Mouse (Mus musculus) forebrain, embryonic 13.5 days (tissue): ENCODE measurements around the gene Tesmin. TPM values are rescaled to one million over a fixed set of nuclear protein-coding genes. Genes with fewer than 3 reads are reported as not detected.
A peak's percentile ranks its signal among the peaks of the same experiment; 100 is the strongest.

Experiments
- ATAC-seq: fragments of 200-750 bp; cut with Nextera tagmentation; 2 replicates; pipeline ENCODE4 v1.8.0; 2017
- H3K27ac ChIP-seq: fragments of 300-500 bp; sonication (generic); 2 replicates; pipeline ENCODE4 v1.5.1; 2015; ENCODE audit warnings: inconsistent platforms, mild to moderate bottlenecking, moderate library complexity
- H3K27me3 ChIP-seq: fragments of 300-500 bp; sonication (generic); 2 replicates; pipeline ENCODE4 v1.6.1; 2015; ENCODE audit warnings: mild to moderate bottlenecking, inconsistent platforms
- H3K36me3 ChIP-seq: fragments of 300-500 bp; sonication (generic); 2 replicates; pipeline ENCODE4 v1.6.1; 2015; ENCODE audit warnings: mild to moderate bottlenecking, inconsistent platforms; ENCODE audit not compliant: poor library complexity, severe bottlenecking
- H3K4me1 ChIP-seq: fragments of 300-500 bp; sonication (generic); 2 replicates; pipeline ENCODE4 v1.6.1; 2015; ENCODE audit warnings: inconsistent platforms
- H3K4me2 ChIP-seq: fragments of 300-500 bp; sonication (generic); 2 replicates; pipeline ENCODE4 v1.6.1; 2015; ENCODE audit warnings: inconsistent platforms, mild to moderate bottlenecking, moderate library complexity
- H3K4me3 ChIP-seq: fragments of 300-500 bp; sonication (generic); 2 replicates; pipeline ENCODE4 v1.5.1; 2015; ENCODE audit warnings: mild to moderate bottlenecking, inconsistent platforms
- H3K9ac ChIP-seq: fragments of 300-500 bp; sonication (generic); 2 replicates; pipeline ENCODE4 v1.6.1; 2015; ENCODE audit warnings: mild to moderate bottlenecking, inconsistent platforms
- H3K9me3 ChIP-seq: fragments of 300-500 bp; sonication (generic); replicated peaks from 2 replicates; pipeline ENCODE4 v1.6.1; 2016; ENCODE audit warnings: inconsistent platforms
- WGBS: fragments of 180-500 bp; shearing (Covaris S2); methylation state at CpG from one replicate; pipeline ENCODE4 v1.1.7; 2015; 5-methylcytosine and 5-hydroxymethylcytosine counted together
- polyA plus RNA-seq: library from polyadenylated mRNA; unstranded; fragments of >200 nt; fragmentation: Nextera tagmentation; extraction: Ambion mirVana; gene quantifications from 2 replicates; pipeline ENCODE4 v1.2.1, GENCODE M21; 2015

The Tesmin gene
- polyA plus RNA-seq, 1 experiment from 2014 or later = 0.21 TPM

DNA sequence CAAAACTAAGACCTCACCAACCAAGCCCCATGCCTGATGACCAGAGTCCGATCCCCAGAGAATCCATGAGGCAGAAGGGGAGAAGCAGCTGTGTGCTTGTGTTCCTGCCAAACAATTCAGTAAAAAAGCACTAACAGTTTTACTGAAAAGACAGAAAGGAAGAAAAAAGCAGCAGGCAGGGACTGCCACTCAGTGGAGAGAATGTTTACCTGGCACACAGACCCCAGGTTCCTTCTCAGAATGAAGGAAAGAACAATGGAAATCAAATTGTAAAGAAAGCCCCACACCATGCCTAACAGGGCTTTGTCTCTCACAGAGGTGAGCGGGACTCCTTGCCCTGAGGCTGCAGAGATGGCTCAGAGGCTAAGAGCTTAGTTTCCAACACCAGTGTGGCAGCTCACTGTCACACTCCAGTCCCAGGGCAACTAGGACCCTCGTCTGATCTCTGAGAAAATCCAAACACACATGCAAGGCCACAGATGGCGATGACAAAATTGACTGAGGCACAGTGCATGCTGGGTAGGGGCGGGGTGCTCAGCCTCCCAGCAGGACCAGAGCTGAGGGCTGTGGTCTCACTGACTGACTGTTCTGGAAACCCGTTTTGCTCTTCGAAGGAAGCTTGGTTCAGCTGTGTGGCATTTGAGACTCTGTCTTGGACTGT, 40.6 kb downstream of the Tesmin start:
- no peak overlapping the region for H3K4me2 ChIP-seq
- H3K4me1 ChIP-seq = peaks cover 18% of the 10 kb centered on the region
- H3K9me3 ChIP-seq = no peaks in the 10 kb centered on the region
- peak; percentile 69 for ATAC-seq
- 40% methylated on average over 7 of the region's 7 CpGs for WGBS
- H3K4me3 ChIP-seq = no peak overlapping the region
- no peak overlapping the region for H3K9ac ChIP-seq
- peak overlapping the region; percentile 66 for H3K27ac ChIP-seq
- H3K36me3 ChIP-seq = no peaks in the 10 kb centered on the region
- H3K27me3 ChIP-seq = no peaks in the 10 kb centered on the region

- H3K9ac ChIP-seq = no peak overlapping the region
- no peaks in the 10 kb centered on the region for H3K27me3 ChIP-seq
- ATAC-seq = no peak
- WGBS = 73% methylated on average over 7 of the region's 7 CpGs
- no peaks in the 10 kb centered on the region for H3K36me3 ChIP-seq
- H3K4me3 ChIP-seq = no peak overlapping the region
- no peak overlapping the region for H3K27ac ChIP-seq
- H3K4me1 ChIP-seq = peaks cover 18% of the 10 kb centered on the region
- H3K9me3 ChIP-seq = no peaks in the 10 kb centered on the region
- no peak overlapping the region for H3K4me2 ChIP-seq
Measured at GRCm38 (mm10) chr19:3431066-3431465, 42.4 kb downstream of the Tesmin start.

GRCm38 (mm10) chr19:3431969-3432368, 43.3 kb downstream of the Tesmin start:
- Histone ChIP-seq H3K4me2 (no peak overlapping the region), H3K36me3 (no peaks in the 10 kb centered on the region), H3K4me3 (no peak overlapping the region), H3K9ac (no peak overlapping the region), H3K4me1 (peaks cover 18% of the 10 kb centered on the region), H3K27ac (no peak overlapping the region), H3K27me3 (no peaks in the 10 kb centered on the region), H3K9me3 (no peaks in the 10 kb centered on the region)
- 96% methylated on average over 2 of the region's 2 CpGs for WGBS
- no peak for ATAC-seq

GRCm38 (mm10) chr19:3434124-3434523, 45.5 kb downstream of the Tesmin start:
- no peak overlapping the region for H3K9ac ChIP-seq
- 37% methylated on average over 4 of the region's 4 CpGs for WGBS
- H3K27ac ChIP-seq = no peak overlapping the region
- H3K9me3 ChIP-seq = no peaks in the 10 kb centered on the region
- no peak for ATAC-seq
- H3K36me3 ChIP-seq = no peaks in the 10 kb centered on the region
- H3K4me3 ChIP-seq = no peak overlapping the region
- no peak overlapping the region for H3K4me2 ChIP-seq
- H3K4me1 ChIP-seq = peaks cover 15% of the 10 kb centered on the region
- peaks cover 12% of the 10 kb centered on the region; the same call in 1 of the 2 replicates for H3K27me3 ChIP-seq

DNA sequence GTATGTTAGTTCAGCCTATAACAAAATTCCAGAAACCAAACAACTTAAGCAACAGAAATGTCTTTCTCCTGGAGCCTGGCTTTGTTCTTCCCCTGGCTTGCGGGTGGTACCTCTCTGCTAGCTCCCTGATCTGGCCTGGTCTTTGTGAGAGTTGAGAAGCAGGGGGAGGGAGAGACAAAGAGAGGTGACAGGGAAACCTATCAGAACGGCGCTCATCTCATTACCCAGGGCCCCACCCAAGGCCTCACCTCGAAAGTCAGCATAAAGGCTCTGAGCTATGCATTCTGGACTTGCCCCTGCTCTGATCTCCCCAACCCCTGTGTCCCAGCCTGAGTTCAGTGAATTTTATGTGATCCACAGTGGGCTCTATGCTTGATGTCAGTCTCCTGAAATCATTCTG, 46.0 kb downstream of the Tesmin start:
- no peak overlapping the region for H3K27ac ChIP-seq
- WGBS = 33% methylated on average over 4 of the region's 4 CpGs

DNA sequence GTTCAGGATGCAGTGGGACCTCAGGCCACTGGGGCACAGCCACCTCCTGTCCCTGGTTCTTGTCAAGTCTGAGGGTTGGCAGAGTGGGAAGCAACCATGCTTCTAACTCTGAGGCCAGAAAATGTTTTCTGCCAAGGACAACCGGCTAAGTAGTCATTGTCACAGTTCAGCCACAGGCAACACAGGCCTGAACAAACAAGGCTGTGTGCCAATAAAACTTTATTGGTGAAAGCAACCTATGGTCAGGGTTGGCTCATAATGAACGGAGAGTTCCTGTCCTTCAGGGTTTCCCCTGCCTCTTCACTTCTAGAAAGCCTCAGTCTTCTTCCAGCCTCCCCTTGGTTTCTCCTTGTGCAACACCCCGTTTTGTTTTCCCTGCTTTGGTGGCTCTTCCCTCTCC, 47.2 kb downstream of the Tesmin start:
- peaks cover 16% of the 10 kb centered on the region for H3K4me1 ChIP-seq
- H3K27me3 ChIP-seq = peaks cover 12% of the 10 kb centered on the region; the same call in 1 of the 2 replicates
- H3K36me3 ChIP-seq = no peaks in the 10 kb centered on the region
- no peak overlapping the region for H3K9ac ChIP-seq
- no peak for ATAC-seq
- 83% methylated on average over 3 of the region's 3 CpGs for WGBS
- no peaks in the 10 kb centered on the region for H3K9me3 ChIP-seq
- no peak overlapping the region for H3K4me2 ChIP-seq
- H3K27ac ChIP-seq = no peak overlapping the region
- no peak overlapping the region for H3K4me3 ChIP-seq

More for the DNA sequence above, 46.0 kb downstream of the Tesmin start:
- no peak overlapping the region for H3K9ac ChIP-seq
- no peaks in the 10 kb centered on the region for H3K36me3 ChIP-seq
- H3K9me3 ChIP-seq = no peaks in the 10 kb centered on the region
- H3K27me3 ChIP-seq = peaks cover 12% of the 10 kb centered on the region; the same call in 1 of the 2 replicates
- no peak overlapping the region for H3K4me2 ChIP-seq
- H3K4me1 ChIP-seq = peaks cover 9% of the 10 kb centered on the region; the same call in 1 of the 2 replicates
- no peak overlapping the region for H3K4me3 ChIP-seq
- no peak for ATAC-seq

DNA sequence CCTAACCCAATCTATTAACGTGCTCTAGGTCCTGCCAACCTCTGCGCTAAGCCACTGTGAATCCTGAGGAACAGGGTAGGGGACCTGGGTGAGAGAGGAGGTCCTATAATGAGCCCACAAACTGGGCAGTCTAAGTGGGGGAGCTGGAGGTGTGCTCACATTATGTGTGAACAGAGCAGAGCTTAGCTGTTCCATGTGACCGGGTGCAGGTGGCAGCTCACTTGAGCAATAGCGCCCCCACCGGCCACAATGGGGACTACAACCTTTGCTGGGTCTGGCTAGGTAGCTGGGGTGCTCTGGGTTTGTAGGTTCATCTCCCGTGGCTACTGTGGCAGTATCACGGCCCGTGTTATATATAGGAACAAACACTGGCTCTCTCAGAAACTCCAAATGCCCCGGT, 48.2 kb downstream of the Tesmin start:
- Histone ChIP-seq H3K9ac (no peak overlapping the region), H3K36me3 (no peaks in the 10 kb centered on the region), H3K4me1 (peaks cover 22% of the 10 kb centered on the region), H3K27me3 (peaks cover 12% of the 10 kb centered on the region; the same call in 1 of the 2 replicates), H3K9me3 (no peaks in the 10 kb centered on the region), H3K4me3 (no peak overlapping the region), H3K27ac (no peak overlapping the region), H3K4me2 (no peak overlapping the region)
- 59% methylated on average over 9 of the region's 9 CpGs for WGBS
- ATAC-seq = no peak

DNA sequence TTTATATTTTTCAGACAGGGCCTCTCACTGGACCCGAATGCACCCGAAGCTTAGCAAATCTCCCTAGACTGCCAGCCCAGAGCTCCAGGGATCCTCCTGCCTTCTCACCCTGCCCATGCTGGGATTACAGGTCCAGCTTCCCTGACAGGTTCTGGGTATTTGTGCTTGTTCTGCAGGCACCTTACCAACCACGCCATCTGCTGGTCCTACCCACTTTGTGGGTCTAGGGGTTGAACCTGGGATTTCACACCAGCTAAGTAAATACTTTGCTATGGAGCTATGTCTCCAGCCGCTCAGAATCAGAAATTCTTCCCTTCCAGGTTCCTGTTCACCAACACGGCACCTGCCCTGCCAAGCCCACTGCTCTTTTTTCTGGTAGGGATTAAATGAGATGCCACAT, 49.3 kb downstream of the Tesmin start:
- 74% methylated on average over 5 of the region's 5 CpGs for WGBS
- H3K36me3 ChIP-seq = no peaks in the 10 kb centered on the region
- no peaks in the 10 kb centered on the region for H3K9me3 ChIP-seq
- H3K27me3 ChIP-seq = peaks cover 18% of the 10 kb centered on the region; the same call in 1 of the 2 replicates
- H3K4me3 ChIP-seq = no peak overlapping the region
- no peak for ATAC-seq
- no peak overlapping the region for H3K27ac ChIP-seq
- H3K4me1 ChIP-seq = peaks cover 22% of the 10 kb centered on the region
- H3K9ac ChIP-seq = no peak overlapping the region
- H3K4me2 ChIP-seq = no peak overlapping the region

- H3K9ac ChIP-seq = 0 out of 2 replicates have a peak overlapping the region, but pooled peaks have one; percentile 21
- H3K4me2 ChIP-seq = peak overlapping the region; percentile 48
- H3K27me3 ChIP-seq = peaks cover 18% of the 10 kb centered on the region; the same call in 1 of the 2 replicates
- no peak overlapping the region for H3K27ac ChIP-seq
- no peaks in the 10 kb centered on the region for H3K9me3 ChIP-seq
- peak; percentile 63 for ATAC-seq
- no peaks in the 10 kb centered on the region for H3K36me3 ChIP-seq
- peaks cover 14% of the 10 kb centered on the region for H3K4me1 ChIP-seq
- H3K4me3 ChIP-seq = 0 out of 2 replicates have a peak overlapping the region, but pooled peaks have one; percentile 7
- WGBS = 13% methylated on average over 5 of the region's 5 CpGs
Measured at GRCm38 (mm10) chr19:3440667-3441066, 52.0 kb downstream of the Tesmin start.

- H3K27ac ChIP-seq = no peak overlapping the region; the same call in 1 of the 2 replicates
- H3K9me3 ChIP-seq = no peaks in the 10 kb centered on the region
- H3K36me3 ChIP-seq = no peaks in the 10 kb centered on the region
- peak; percentile 88 for ATAC-seq
- H3K4me3 ChIP-seq = 0 out of 2 replicates have a peak overlapping the region, but pooled peaks have one; percentile 7
- peaks cover 18% of the 10 kb centered on the region; the same call in 1 of the 2 replicates for H3K27me3 ChIP-seq
- H3K4me2 ChIP-seq = peak overlapping the region; percentile 48
- H3K9ac ChIP-seq = 0 out of 2 replicates have a peak overlapping the region, but pooled peaks have one; percentile 21
- WGBS = 16% methylated on average over 10 of the region's 10 CpGs
- H3K4me1 ChIP-seq = peaks cover 14% of the 10 kb centered on the region
Measured at GRCm38 (mm10) chr19:3441092-3441491, 52.4 kb downstream of the Tesmin start.

GRCm38 (mm10) chr19:3447348-3447747, 58.7 kb downstream of the Tesmin start:
- Histone ChIP-seq H3K27me3 (0 out of 2 replicates have a peak, but pooled peaks cover 6% of the 10 kb centered on the region), H3K36me3 (no peaks in the 10 kb centered on the region), H3K9me3 (no peaks in the 10 kb centered on the region), H3K9ac (no peak overlapping the region), H3K4me2 (no peak overlapping the region), H3K4me3 (no peak overlapping the region), H3K4me1 (no peaks in the 10 kb centered on the region), H3K27ac (no peak overlapping the region)
- 72% methylated on average over 2 of the region's 3 CpGs for WGBS
- no peak for ATAC-seq

GRCm38 (mm10) chr19:3449248-3449647, 60.6 kb downstream of the Tesmin start:
- no peak for ATAC-seq
- WGBS = 78% methylated on average over 3 of the region's 3 CpGs
- Histone ChIP-seq H3K36me3 (peaks cover 16% of the 10 kb centered on the region), H3K27ac (no peak overlapping the region), H3K4me3 (no peak overlapping the region), H3K4me1 (no peaks in the 10 kb centered on the region), H3K9ac (no peak overlapping the region), H3K9me3 (no peaks in the 10 kb centered on the region), H3K4me2 (no peak overlapping the region), H3K27me3 (no peaks in the 10 kb centered on the region)
